Mouse (Mus musculus): Measurements from ENCODE around the gene Vwa8. TPM values are rescaled to one million over a fixed set of nuclear protein-coding genes. Genes with fewer than 3 reads are reported as not detected.

The Vwa8 gene
- polyA plus RNA-seq, 1 experiment from 2014 or later: 14.5 TPM

GRCm38 (mm10) chr14:78895496-78895895, 46.6 kb downstream of the Vwa8 start:
- Histone ChIP-seq H3K4me3 (ENCODE audit: low read depth, low read length) (no peak overlapping the region), H3K4me1 (ENCODE audit: control insufficient read depth, insufficient read depth, low read length) (peaks cover 5% of the 10 kb centered on the region), H3K9me3 (replicated peaks; ENCODE audit: control insufficient read depth, low read length) (no peaks in the 10 kb centered on the region), H3K36me3 (ENCODE audit: control insufficient read depth, insufficient read depth, low read length) (no peaks in the 10 kb centered on the region), H3K9ac (ENCODE audit: low read depth, low read length) (no peak overlapping the region), H3K27ac (ENCODE audit: low read depth, low read length) (no peak overlapping the region), H3K27me3 (ENCODE audit: control insufficient read depth, insufficient read depth, low read length) (no peaks in the 10 kb centered on the region), H3K4me2 (no peak overlapping the region)
- 93% methylated on average over 1 of the region's 1 CpGs for WGBS (ENCODE audit: insufficient replicate concordance)
- ATAC-seq (replicated peaks; ENCODE audit: insufficient number of reproducible peaks, low FRiP score, low TSS enrichment): no peak

DNA sequence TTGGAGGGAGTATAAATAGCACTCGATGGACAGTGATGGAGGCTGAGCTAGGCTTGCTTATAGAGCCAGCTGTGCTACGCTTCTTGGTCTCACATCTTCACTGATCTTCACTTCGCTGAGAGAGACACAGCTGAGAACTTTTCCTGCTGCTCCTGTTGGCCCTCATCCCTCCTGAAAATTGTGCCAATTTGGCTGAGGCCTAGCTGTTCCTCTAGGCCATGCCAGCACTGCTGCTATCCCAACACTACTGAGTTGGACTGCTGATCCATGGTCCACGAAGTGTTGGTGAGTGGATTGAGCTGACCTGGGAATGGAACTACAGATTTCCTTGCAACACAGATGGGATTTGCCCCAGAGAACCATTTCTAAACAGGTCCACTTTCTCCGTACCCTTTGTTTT, 47.4 kb downstream of the Vwa8 start:
- no peaks in the 10 kb centered on the region for H3K27me3 ChIP-seq (ENCODE audit: control insufficient read depth, insufficient read depth, low read length)
- ATAC-seq (replicated peaks; ENCODE audit: insufficient number of reproducible peaks, low FRiP score, low TSS enrichment): no peak
- H3K9me3 ChIP-seq (replicated peaks; ENCODE audit: control insufficient read depth, low read length): no peaks in the 10 kb centered on the region
- no peak overlapping the region for H3K4me2 ChIP-seq
- no peak overlapping the region for H3K27ac ChIP-seq (ENCODE audit: low read depth, low read length)
- no peak overlapping the region for H3K4me3 ChIP-seq (ENCODE audit: low read depth, low read length)
- no peak overlapping the region for H3K9ac ChIP-seq (ENCODE audit: low read depth, low read length)
- H3K4me1 ChIP-seq (ENCODE audit: control insufficient read depth, insufficient read depth, low read length): peaks cover 10% of the 10 kb centered on the region
- WGBS (ENCODE audit: insufficient replicate concordance): 81% methylated on average over 5 of the region's 5 CpGs
- H3K36me3 ChIP-seq (ENCODE audit: control insufficient read depth, insufficient read depth, low read length): no peaks in the 10 kb centered on the region

DNA sequence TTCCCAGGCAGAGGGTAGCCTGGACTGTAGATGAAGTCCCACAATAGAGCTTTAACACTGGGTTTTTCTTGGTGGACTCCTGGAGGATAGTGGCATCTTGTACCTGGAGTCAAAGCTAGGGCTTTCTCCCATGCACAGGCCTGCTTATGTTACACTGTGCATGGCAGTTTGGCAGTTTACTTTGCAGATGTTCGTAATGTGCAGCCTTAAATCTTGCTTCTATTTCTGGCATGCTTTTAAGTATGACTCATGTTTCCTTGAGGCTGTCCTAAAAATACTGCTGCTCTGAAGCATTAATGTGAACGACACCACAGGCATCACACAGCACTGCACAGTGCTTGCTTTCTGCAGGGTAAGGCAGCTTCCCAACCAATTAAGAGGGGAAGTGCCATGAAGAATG, 51.9 kb downstream of the Vwa8 start:
- Histone ChIP-seq H3K36me3 (ENCODE audit: control insufficient read depth, insufficient read depth, low read length) (no peaks in the 10 kb centered on the region), H3K27me3 (ENCODE audit: control insufficient read depth, insufficient read depth, low read length) (no peaks in the 10 kb centered on the region), H3K4me1 (ENCODE audit: control insufficient read depth, insufficient read depth, low read length) (peaks cover 11% of the 10 kb centered on the region), H3K4me3 (ENCODE audit: low read depth, low read length) (no peak overlapping the region), H3K9me3 (replicated peaks; ENCODE audit: control insufficient read depth, low read length) (no peaks in the 10 kb centered on the region), H3K9ac (ENCODE audit: low read depth, low read length) (no peak overlapping the region), H3K27ac (ENCODE audit: low read depth, low read length) (0 out of 2 replicates have a peak overlapping the region, but pooled peaks have one; percentile 50), H3K4me2 (peak overlapping the region; percentile 12; the same call in 1 of the 2 replicates)
- 6% methylated on average over 2 of the region's 2 CpGs for WGBS (ENCODE audit: insufficient replicate concordance)
- ATAC-seq (replicated peaks; ENCODE audit: insufficient number of reproducible peaks, low FRiP score, low TSS enrichment): no peak

- Histone ChIP-seq H3K9ac (ENCODE audit: low read depth, low read length) (no peak overlapping the region), H3K27ac (ENCODE audit: low read depth, low read length) (no peak overlapping the region), H3K36me3 (ENCODE audit: control insufficient read depth, insufficient read depth, low read length) (no peaks in the 10 kb centered on the region), H3K4me3 (ENCODE audit: low read depth, low read length) (no peak overlapping the region), H3K9me3 (replicated peaks; ENCODE audit: control insufficient read depth, low read length) (no peaks in the 10 kb centered on the region), H3K4me2 (no peak overlapping the region), H3K4me1 (ENCODE audit: control insufficient read depth, insufficient read depth, low read length) (no peaks in the 10 kb centered on the region), H3K27me3 (ENCODE audit: control insufficient read depth, insufficient read depth, low read length) (no peaks in the 10 kb centered on the region)
- no peak for ATAC-seq (replicated peaks; ENCODE audit: insufficient number of reproducible peaks, low FRiP score, low TSS enrichment)
- 86% methylated on average over 10 of the region's 10 CpGs for WGBS (ENCODE audit: insufficient replicate concordance)
These were observed 59.5 kb downstream of the Vwa8 start for GRCm38 (mm10) chr14:78908205-78908863.

GRCm38 (mm10) chr14:78912076-78912475, 63.2 kb downstream of the Vwa8 start:
- no peak overlapping the region for H3K4me2 ChIP-seq
- 77% methylated on average over 10 of the region's 10 CpGs for WGBS (ENCODE audit: insufficient replicate concordance)
- no peak overlapping the region for H3K9ac ChIP-seq (ENCODE audit: low read depth, low read length)
- H3K36me3 ChIP-seq (ENCODE audit: control insufficient read depth, insufficient read depth, low read length): no peaks in the 10 kb centered on the region
- ATAC-seq (replicated peaks; ENCODE audit: insufficient number of reproducible peaks, low FRiP score, low TSS enrichment): no peak
- no peak overlapping the region for H3K27ac ChIP-seq (ENCODE audit: low read depth, low read length)
- no peak overlapping the region for H3K4me3 ChIP-seq (ENCODE audit: low read depth, low read length)
- H3K27me3 ChIP-seq (ENCODE audit: control insufficient read depth, insufficient read depth, low read length): no peaks in the 10 kb centered on the region
- H3K4me1 ChIP-seq (ENCODE audit: control insufficient read depth, insufficient read depth, low read length): no peaks in the 10 kb centered on the region
- H3K9me3 ChIP-seq (replicated peaks; ENCODE audit: control insufficient read depth, low read length): no peaks in the 10 kb centered on the region

- H3K9me3 ChIP-seq (replicated peaks; ENCODE audit: control insufficient read depth, low read length): no peaks in the 10 kb centered on the region
- WGBS (ENCODE audit: insufficient replicate concordance): 81% methylated on average over 8 of the region's 8 CpGs
These were observed 65.3 kb downstream of the Vwa8 start for GRCm38 (mm10) chr14:78914180-78914579.

DNA sequence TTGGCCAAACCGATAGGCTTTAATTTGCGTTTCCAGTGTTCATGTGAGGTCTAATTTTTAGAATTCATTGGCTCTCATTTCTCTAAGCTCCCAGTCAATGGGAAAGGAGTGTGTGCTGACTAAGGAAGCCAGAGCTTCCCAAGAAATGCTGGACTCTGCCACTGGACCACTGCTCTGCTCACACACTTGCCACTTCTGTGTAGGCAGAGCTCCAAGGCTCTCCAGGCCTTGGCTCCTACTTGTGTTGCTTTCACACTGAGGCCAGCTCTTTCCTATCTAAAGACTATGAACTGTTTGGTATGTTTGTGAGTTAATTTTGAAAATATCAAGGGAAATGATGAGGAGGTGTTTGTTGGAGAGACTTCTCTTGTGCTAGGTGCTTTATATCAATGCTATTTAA, 67.8 kb downstream of the Vwa8 start:
- Histone ChIP-seq H3K27me3 (ENCODE audit: control insufficient read depth, insufficient read depth, low read length) (no peaks in the 10 kb centered on the region), H3K4me3 (ENCODE audit: low read depth, low read length) (no peak overlapping the region), H3K27ac (ENCODE audit: low read depth, low read length) (no peak overlapping the region), H3K36me3 (ENCODE audit: control insufficient read depth, insufficient read depth, low read length) (no peaks in the 10 kb centered on the region), H3K9me3 (replicated peaks; ENCODE audit: control insufficient read depth, low read length) (no peaks in the 10 kb centered on the region), H3K4me2 (no peak overlapping the region), H3K4me1 (ENCODE audit: control insufficient read depth, insufficient read depth, low read length) (no peaks in the 10 kb centered on the region), H3K9ac (ENCODE audit: low read depth, low read length) (no peak overlapping the region)
- no peak for ATAC-seq (replicated peaks; ENCODE audit: insufficient number of reproducible peaks, low FRiP score, low TSS enrichment)
- WGBS (ENCODE audit: insufficient replicate concordance): 91% methylated on average over 2 of the region's 2 CpGs

More at GRCm38 (mm10) chr14:78914180-78914579, 65.3 kb downstream of the Vwa8 start:
- no peak for ATAC-seq (replicated peaks; ENCODE audit: insufficient number of reproducible peaks, low FRiP score, low TSS enrichment)
- Histone ChIP-seq H3K4me1 (ENCODE audit: control insufficient read depth, insufficient read depth, low read length) (no peaks in the 10 kb centered on the region), H3K27ac (ENCODE audit: low read depth, low read length) (no peak overlapping the region), H3K9ac (ENCODE audit: low read depth, low read length) (no peak overlapping the region), H3K4me3 (ENCODE audit: low read depth, low read length) (no peak overlapping the region), H3K27me3 (ENCODE audit: control insufficient read depth, insufficient read depth, low read length) (no peaks in the 10 kb centered on the region), H3K4me2 (no peak overlapping the region), H3K36me3 (ENCODE audit: control insufficient read depth, insufficient read depth, low read length) (no peaks in the 10 kb centered on the region)

DNA sequence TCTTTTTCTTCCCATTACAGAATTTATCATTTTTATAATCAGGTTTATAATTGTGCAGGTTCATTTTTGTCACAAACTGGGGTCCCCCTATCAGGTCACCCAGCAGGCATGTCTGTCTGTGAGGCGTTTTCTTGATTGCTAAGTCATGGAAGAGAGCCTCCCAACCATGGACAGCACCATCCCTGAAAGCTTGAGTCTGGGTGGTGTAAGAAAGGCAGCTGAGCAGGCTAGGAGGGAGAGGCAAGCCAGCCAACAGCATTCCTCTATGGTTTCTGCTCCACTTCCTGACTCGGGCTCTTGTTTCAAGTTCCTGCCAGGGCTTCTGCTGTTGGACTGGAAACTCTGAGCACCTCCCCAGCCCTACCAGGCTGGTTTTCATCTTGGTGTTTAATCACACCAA, 72.4 kb downstream of the Vwa8 start:
- Histone ChIP-seq H3K27me3 (ENCODE audit: control insufficient read depth, insufficient read depth, low read length) (no peaks in the 10 kb centered on the region), H3K9ac (ENCODE audit: low read depth, low read length) (no peak overlapping the region), H3K4me2 (no peak overlapping the region), H3K4me1 (ENCODE audit: control insufficient read depth, insufficient read depth, low read length) (no peaks in the 10 kb centered on the region), H3K27ac (ENCODE audit: low read depth, low read length) (no peak overlapping the region), H3K4me3 (ENCODE audit: low read depth, low read length) (no peak overlapping the region), H3K9me3 (replicated peaks; ENCODE audit: control insufficient read depth, low read length) (no peaks in the 10 kb centered on the region), H3K36me3 (ENCODE audit: control insufficient read depth, insufficient read depth, low read length) (no peaks in the 10 kb centered on the region)
- no peak for ATAC-seq (replicated peaks; ENCODE audit: insufficient number of reproducible peaks, low FRiP score, low TSS enrichment)
- 29% methylated on average over 2 of the region's 2 CpGs for WGBS (ENCODE audit: insufficient replicate concordance)

DNA sequence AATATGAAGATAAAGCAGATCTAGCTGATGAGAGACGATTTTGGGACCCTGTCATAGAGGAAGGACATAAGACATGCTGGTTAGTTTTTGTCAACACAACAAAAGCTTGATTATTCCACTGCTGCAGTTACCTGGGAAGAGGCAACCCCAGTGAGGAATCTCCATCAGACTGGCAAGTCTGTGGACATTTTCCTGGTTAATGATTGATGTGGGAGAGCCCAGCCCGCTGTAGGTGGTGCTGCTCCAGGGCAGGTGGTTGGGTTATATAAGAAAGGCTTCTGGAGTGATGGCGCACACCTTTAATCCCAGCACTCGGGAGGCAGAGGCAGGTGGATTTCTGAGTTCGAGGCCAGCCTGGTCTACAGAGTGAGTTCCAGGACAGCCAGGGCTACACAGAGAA, 74.8 kb downstream of the Vwa8 start:
- Histone ChIP-seq H3K27ac (ENCODE audit: low read depth, low read length) (no peak overlapping the region), H3K36me3 (ENCODE audit: control insufficient read depth, insufficient read depth, low read length) (no peaks in the 10 kb centered on the region), H3K4me1 (ENCODE audit: control insufficient read depth, insufficient read depth, low read length) (no peaks in the 10 kb centered on the region), H3K9me3 (replicated peaks; ENCODE audit: control insufficient read depth, low read length) (no peaks in the 10 kb centered on the region), H3K27me3 (ENCODE audit: control insufficient read depth, insufficient read depth, low read length) (no peaks in the 10 kb centered on the region), H3K9ac (ENCODE audit: low read depth, low read length) (no peak overlapping the region), H3K4me3 (ENCODE audit: low read depth, low read length) (no peak overlapping the region), H3K4me2 (no peak overlapping the region)
- WGBS (ENCODE audit: insufficient replicate concordance): 83% methylated on average over 5 of the region's 5 CpGs
- ATAC-seq (replicated peaks; ENCODE audit: insufficient number of reproducible peaks, low FRiP score, low TSS enrichment): no peak
